Mouse (Mus musculus) cerebellum, postnatal 10 days (tissue): Measurements from ENCODE around the gene March6.

Experiments
- DNase-seq, 2 experiments: peaks; one replicate each; pipeline ENCODE4 v3.0.0; 2021; ENCODE audit warnings: mixed read lengths in 2 of 2

The March6 gene

GRCm38 (mm10) chr15:31511406-31511771 lies 19.5 kb downstream of the March6 start:
- no peak for DNase-seq

- no peak for DNase-seq
Measured at GRCm38 (mm10) chr15:31510477-31511405, 20.1 kb downstream of the March6 start.

- no peak for DNase-seq
Measured at GRCm38 (mm10) chr15:31505082-31505481, 25.8 kb downstream of the March6 start.

GRCm38 (mm10) chr15:31503447-31503846 lies 27.4 kb downstream of the March6 start:
- no peak for DNase-seq

GRCm38 (mm10) chr15:31502996-31503395 lies 27.9 kb downstream of the March6 start:
- no peak for DNase-seq

GRCm38 (mm10) chr15:31502313-31502712 lies 28.5 kb downstream of the March6 start:
- DNase-seq = peak in 1 of 2 experiments; percentile 18

GRCm38 (mm10) chr15:31494803-31495202 lies 36.0 kb downstream of the March6 start:
- no peak for DNase-seq

GRCm38 (mm10) chr15:31494310-31494709 lies 36.5 kb downstream of the March6 start:
- no peak for DNase-seq

GRCm38 (mm10) chr15:31487407-31487806 lies 43.4 kb downstream of the March6 start:
- DNase-seq = no peak

- DNase-seq = no peak
Measured at GRCm38 (mm10) chr15:31476678-31477077, 54.2 kb downstream of the March6 start.

GRCm38 (mm10) chr15:31472645-31473574 lies 57.9 kb downstream of the March6 start:
- no peak for DNase-seq

- DNase-seq = no peak
Measured at GRCm38 (mm10) chr15:31471529-31471928, 59.3 kb downstream of the March6 start.

- DNase-seq = no peak
Measured at GRCm38 (mm10) chr15:31469497-31469896, 61.4 kb downstream of the March6 start.

- no peak for DNase-seq
Measured at GRCm38 (mm10) chr15:31468806-31469205, 62.0 kb downstream of the March6 start.

GRCm38 (mm10) chr15:31466749-31467148 lies 64.1 kb downstream of the March6 start:
- no peak for DNase-seq

- no peak for DNase-seq
Measured at GRCm38 (mm10) chr15:31466295-31466694, 64.6 kb downstream of the March6 start.

- no peak for DNase-seq
Measured at GRCm38 (mm10) chr15:31465806-31466205, 65.0 kb downstream of the March6 start.

GRCm38 (mm10) chr15:31460571-31460970 lies 70.3 kb downstream of the March6 start:
- no peak for DNase-seq

- DNase-seq = no peak
Measured at GRCm38 (mm10) chr15:31458081-31458480, 72.8 kb downstream of the March6 start.

GRCm38 (mm10) chr15:31456381-31456780 lies 74.5 kb downstream of the March6 start:
- DNase-seq = no peak

- DNase-seq = no peak
Measured at GRCm38 (mm10) chr15:31454861-31455295, 76.0 kb downstream of the March6 start.

- DNase-seq = peak; percentile 15 to 19
Measured at GRCm38 (mm10) chr15:31454096-31454860, 76.6 kb downstream of the March6 start.
